Comparison of ENCODE assay signal across 8 mouse cellular contexts in genomic region chr11:81153841-81154240, GRCm38 (mm10).
DNase-seq lines count a peak whose midpoint lies in the region; ATAC-seq lines count a peak whose summit lies in the region.

No protein-coding gene starts in this region.

- peak; percentile 42 for ATAC-seq in forebrain, embryonic 12.5 days (ENCODE audit: low FRiP score)
- peak; percentile 42 for ATAC-seq in neural tube, embryonic 15.5 days (ENCODE audit: low FRiP score)

- H3K4me1 ChIP-seq in forebrain, embryonic 12.5 days, result peaks cover 26% of the 10 kb centered on the region
- peaks cover 44% of the 10 kb centered on the region for H3K4me1 ChIP-seq in neural tube, embryonic 15.5 days

- peak; percentile 66 for DNase-seq in left cerebral cortex, adult 11 months (ENCODE audit: low spot score)
- no peak for DNase-seq in left cerebral cortex, postnatal 4 days
- DNase-seq in layer of hippocampus, postnatal 36 days, result peak; percentile 27 to 42
- DNase-seq in urinary bladder, adult 2 months (ENCODE audit: low spot score), result no peak
- no peak for DNase-seq in cerebellum, adult 9-11 months
- DNase-seq in kidney, postnatal 14 days, result no peak

- H3K9me3 ChIP-seq in forebrain, embryonic 12.5 days, result no peaks in the 10 kb centered on the region
- no peaks in the 10 kb centered on the region for H3K9me3 ChIP-seq in neural tube, embryonic 15.5 days (replicated peaks)

- H3K27ac ChIP-seq in forebrain, embryonic 12.5 days, result no peak overlapping the region
- peak overlapping the region; percentile 86 for H3K27ac ChIP-seq in neural tube, embryonic 15.5 days (replicated peaks)

- peak overlapping the region; percentile 68 for H3K4me3 ChIP-seq in forebrain, embryonic 12.5 days (replicated peaks)
- peak overlapping the region; percentile 62 for H3K4me3 ChIP-seq in neural tube, embryonic 15.5 days (replicated peaks)

- H3K4me2 ChIP-seq in forebrain, embryonic 12.5 days, result peak overlapping the region; percentile 90
- peak overlapping the region; percentile 96 for H3K4me2 ChIP-seq in neural tube, embryonic 15.5 days

- H3K36me3 ChIP-seq in forebrain, embryonic 12.5 days (replicated peaks), result no peaks in the 10 kb centered on the region
- no peaks in the 10 kb centered on the region for H3K36me3 ChIP-seq in neural tube, embryonic 15.5 days

- peak overlapping the region; percentile 69 for H3K9ac ChIP-seq in forebrain, embryonic 12.5 days
- 0 out of 2 replicates have a peak overlapping the region, but pooled peaks have one; percentile 74 for H3K9ac ChIP-seq in neural tube, embryonic 15.5 days (replicated peaks)

- 10% methylated on average over 13 of the region's 13 CpGs for WGBS in forebrain, embryonic 12.5 days
- 9% methylated on average over 13 of the region's 13 CpGs for WGBS in neural tube, embryonic 15.5 days

- peaks cover 63% of the 10 kb centered on the region for H3K27me3 ChIP-seq in forebrain, embryonic 12.5 days
- H3K27me3 ChIP-seq in neural tube, embryonic 15.5 days (replicated peaks), result peaks cover 19% of the 10 kb centered on the region

- intact Hi-C loops in left cerebral cortex, postnatal 4 days (cut with DNase I), result loop anchor here (5.0 to 10.0 kb wide), 3 partner anchors 252 to 441 kb away; no protein-coding TSS in a partner anchor

Comparison
In these comparisons a context has a peak if more than half of its experiments do, and no peak if none do; other contexts are left out.
1. DNase-seq: peak in left cerebral cortex, adult 11 months (single experiment) and layer of hippocampus, postnatal 36 days (2 of 2); none in left cerebral cortex, postnatal 4 days (single experiment), urinary bladder, adult 2 months (single experiment), cerebellum, adult 9-11 months (single experiment) and kidney, postnatal 14 days (single experiment).